Mouse (Mus musculus): ENCODE results near the gene Arg1.

GRCm38 (mm10) chr10:24895927-24896326 is 31.4 kb downstream of the Arg1 start:
- no peak for TF ChIP-seq CTCF (IDR thresholded peaks at IDR 0.05; ENCODE audit: low read depth, low read length)
- no peak for TF ChIP-seq POLR2A (IDR thresholded peaks at IDR 0.05; ENCODE audit: borderline replicate concordance, low read depth, low read length)
